Mouse (Mus musculus): ENCODE measurements around the gene Tyw1. TPM values are rescaled to one million over a fixed set of nuclear protein-coding genes. Genes with fewer than 3 reads are reported as not detected.

The Tyw1 gene
- 21.7 and 25.0 TPM in 2 replicates for polyA plus RNA-seq (2015; fragmentation: Nextera tagmentation; extraction: Ambion mirVana)

DNA sequence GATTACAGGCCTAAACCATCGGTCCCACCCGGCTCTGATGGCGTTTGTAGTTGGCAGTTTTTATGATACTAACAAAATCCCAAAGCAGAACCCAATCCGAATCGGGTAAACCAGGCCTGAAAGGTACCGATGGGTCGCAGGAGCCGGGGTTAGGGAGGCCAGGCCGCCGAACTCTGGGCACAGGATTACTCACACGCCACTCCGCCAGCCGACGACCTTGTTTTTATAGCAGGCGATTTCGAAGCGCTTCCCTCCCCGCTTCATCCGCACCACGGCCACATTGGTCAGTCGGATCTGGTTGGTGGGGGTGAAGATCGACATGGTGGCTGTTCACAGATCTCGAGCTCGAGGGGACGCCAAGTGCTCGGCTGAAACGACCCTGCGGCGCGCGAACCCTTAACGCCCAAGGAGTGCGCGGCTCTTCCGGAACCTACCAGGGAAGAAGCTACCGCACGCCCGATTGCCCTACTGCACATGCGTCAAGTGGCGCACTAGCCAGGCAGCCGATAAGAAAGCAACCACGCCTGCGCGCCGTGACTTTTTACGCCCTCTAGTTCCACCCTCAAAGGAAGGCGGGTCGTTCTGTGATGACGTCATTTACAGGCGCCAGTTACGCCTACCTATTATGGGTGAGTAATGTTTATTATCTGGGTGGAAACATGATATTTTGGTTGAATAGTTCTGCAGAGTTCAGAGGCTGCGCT is at the start of gene Tyw1, which contains the start of gene Sbds:
Tyw1 (plus strand) TSS at position 603 of the 704 bp plus-strand sequence.
Sbds (minus strand) TSS at position 514 of the 704 bp plus-strand sequence.
- H3K4me1 ChIP-seq: peaks cover 27% of the 10 kb centered on the region
- H3K4me3 ChIP-seq (replicated peaks): peak within 1 kb of the TSS; percentile 80
- peaks cover 35% of the 10 kb centered on the region for H3K36me3 ChIP-seq
- peak within 1 kb of the TSS; percentile 64 for H3K9ac ChIP-seq
- peak within 1 kb of the TSS; percentile 81 for H3K4me2 ChIP-seq (replicated peaks)
- no peaks in the 10 kb centered on the region for H3K9me3 ChIP-seq (replicated peaks)
- WGBS: under 1% methylated on average over 52 of the region's 52 CpGs
- H3K27me3 ChIP-seq: no peaks in the 10 kb centered on the region
- peak within 1 kb of the TSS; percentile 86 for H3K27ac ChIP-seq (replicated peaks)
- peak; percentile 91 for ATAC-seq (ENCODE audit: insufficient number of reproducible peaks, low FRiP score, low TSS enrichment, low read depth)

DNA sequence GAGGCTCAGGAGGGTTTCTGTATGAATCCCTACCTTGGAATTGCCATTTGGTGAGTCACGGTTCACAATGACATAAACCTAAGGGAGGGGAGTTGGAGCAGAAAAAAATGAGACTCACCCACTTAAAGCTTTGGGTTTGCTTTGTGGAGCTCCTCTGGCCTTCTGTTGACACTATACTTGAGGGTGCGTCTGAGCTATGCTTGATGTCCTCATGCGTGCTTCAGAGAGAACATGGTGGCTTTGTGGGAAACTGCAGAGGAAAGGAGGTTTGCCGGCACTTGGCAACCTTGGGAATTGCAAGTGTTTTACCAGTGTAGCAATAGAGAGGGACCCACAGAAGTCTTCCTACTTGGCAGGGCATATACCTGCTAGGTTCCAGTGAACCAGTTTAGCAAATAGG is 48.1 kb upstream of the Tyw1 start:
- Histone ChIP-seq H3K27ac (replicated peaks) (no peak overlapping the region), H3K4me2 (replicated peaks) (no peak overlapping the region), H3K4me1 (no peaks in the 10 kb centered on the region), H3K9ac (no peak overlapping the region), H3K27me3 (no peaks in the 10 kb centered on the region), H3K36me3 (peaks cover 55% of the 10 kb centered on the region), H3K4me3 (replicated peaks) (no peak overlapping the region), H3K9me3 (replicated peaks) (no peaks in the 10 kb centered on the region)
- 90% methylated on average over 4 of the region's 4 CpGs for WGBS
- no peak for ATAC-seq (ENCODE audit: insufficient number of reproducible peaks, low FRiP score, low TSS enrichment, low read depth)

DNA sequence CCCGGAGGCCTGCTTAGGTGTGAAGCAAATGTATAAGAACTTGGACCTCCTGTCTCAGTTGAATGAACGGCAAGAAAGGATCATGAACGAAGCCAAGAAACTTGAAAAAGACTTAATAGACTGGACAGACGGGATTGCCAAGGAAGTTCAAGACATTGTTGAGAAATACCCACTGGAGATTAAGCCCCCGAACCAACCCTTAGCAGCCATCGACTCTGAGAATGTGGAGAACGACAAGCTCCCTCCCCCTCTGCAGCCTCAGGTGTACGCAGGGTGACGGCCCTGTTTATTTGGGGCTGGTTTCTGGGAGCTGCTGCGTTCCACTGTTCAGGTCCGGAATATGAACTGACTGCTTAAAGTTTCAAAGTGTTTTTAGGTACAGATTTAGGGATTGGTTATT is 42.5 kb upstream of the Tyw1 start:
- Histone ChIP-seq H3K4me1 (no peaks in the 10 kb centered on the region), H3K27me3 (no peaks in the 10 kb centered on the region), H3K4me3 (replicated peaks) (no peak overlapping the region), H3K9me3 (replicated peaks) (no peaks in the 10 kb centered on the region), H3K4me2 (replicated peaks) (no peak overlapping the region), H3K27ac (replicated peaks) (no peak overlapping the region), H3K9ac (no peak overlapping the region), H3K36me3 (peaks cover 65% of the 10 kb centered on the region)
- 87% methylated on average over 11 of the region's 11 CpGs for WGBS
- ATAC-seq (ENCODE audit: insufficient number of reproducible peaks, low FRiP score, low TSS enrichment, low read depth): no peak

DNA sequence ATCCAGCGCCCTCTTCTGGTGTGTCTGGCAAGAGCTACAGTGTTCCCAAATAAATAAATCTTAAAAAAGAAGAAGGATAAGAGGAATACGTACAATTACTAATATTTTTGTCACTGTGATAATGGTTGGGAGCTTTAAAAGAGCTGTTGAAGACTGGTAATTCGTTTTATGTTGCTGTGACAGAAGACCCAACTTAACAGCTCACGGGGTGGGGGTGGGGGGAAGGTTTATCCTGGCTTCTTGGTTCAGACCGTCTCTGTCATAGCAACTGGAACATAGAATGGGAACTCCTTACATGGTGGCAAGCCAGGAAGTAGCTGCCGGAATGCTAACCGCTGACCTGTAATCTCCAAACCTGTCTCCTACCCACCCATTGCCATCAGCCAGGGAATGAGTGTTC is 38.6 kb upstream of the Tyw1 start, which contains the start of gene Tmem248:
Tmem248 (plus strand) TSS at position 301 of the 400 bp plus-strand sequence.
- no peaks in the 10 kb centered on the region for H3K9me3 ChIP-seq (replicated peaks)
- peaks cover 29% of the 10 kb centered on the region for H3K36me3 ChIP-seq
- no peak within 1 kb of the TSS for H3K27ac ChIP-seq (replicated peaks)
- WGBS: 86% methylated on average over 7 of the region's 7 CpGs
- H3K4me1 ChIP-seq: 0 out of 2 replicates have a peak, but pooled peaks cover 6% of the 10 kb centered on the region
- H3K4me2 ChIP-seq (replicated peaks): no peak within 1 kb of the TSS
- no peaks in the 10 kb centered on the region for H3K27me3 ChIP-seq
- no peak within 1 kb of the TSS for H3K9ac ChIP-seq
- ATAC-seq (ENCODE audit: insufficient number of reproducible peaks, low FRiP score, low TSS enrichment, low read depth): no peak
- H3K4me3 ChIP-seq (replicated peaks): no peak within 1 kb of the TSS

DNA sequence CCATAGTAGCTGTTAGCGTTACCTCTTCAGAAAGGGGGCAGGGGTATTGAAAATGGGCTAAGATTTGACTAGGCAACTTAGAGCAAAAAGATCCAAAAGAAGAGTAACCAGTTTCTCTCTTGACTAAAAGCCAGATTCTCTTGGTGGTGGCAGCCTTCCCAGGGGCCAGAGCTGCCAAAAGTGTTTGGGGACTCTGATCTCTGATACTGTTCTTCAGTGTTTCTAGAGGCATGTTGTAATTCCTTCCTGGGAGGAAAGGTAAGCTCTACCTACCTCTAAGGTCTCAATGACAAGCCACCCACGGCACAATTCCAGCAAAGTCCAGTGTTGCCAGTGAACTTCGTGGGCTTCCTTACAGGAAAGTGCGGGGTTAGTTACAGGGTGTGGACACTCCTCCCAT is 38.0 kb upstream of the Tyw1 start:
- no peak overlapping the region for H3K4me2 ChIP-seq (replicated peaks)
- H3K9me3 ChIP-seq (replicated peaks): no peaks in the 10 kb centered on the region
- no peak overlapping the region for H3K27ac ChIP-seq (replicated peaks)
- peaks cover 24% of the 10 kb centered on the region for H3K36me3 ChIP-seq
- WGBS: 86% methylated on average over 4 of the region's 4 CpGs
- H3K9ac ChIP-seq: no peak overlapping the region
- H3K4me1 ChIP-seq: 0 out of 2 replicates have a peak, but pooled peaks cover 6% of the 10 kb centered on the region
- H3K4me3 ChIP-seq (replicated peaks): no peak overlapping the region
- H3K27me3 ChIP-seq: no peaks in the 10 kb centered on the region
- no peak for ATAC-seq (ENCODE audit: insufficient number of reproducible peaks, low FRiP score, low TSS enrichment, low read depth)

DNA sequence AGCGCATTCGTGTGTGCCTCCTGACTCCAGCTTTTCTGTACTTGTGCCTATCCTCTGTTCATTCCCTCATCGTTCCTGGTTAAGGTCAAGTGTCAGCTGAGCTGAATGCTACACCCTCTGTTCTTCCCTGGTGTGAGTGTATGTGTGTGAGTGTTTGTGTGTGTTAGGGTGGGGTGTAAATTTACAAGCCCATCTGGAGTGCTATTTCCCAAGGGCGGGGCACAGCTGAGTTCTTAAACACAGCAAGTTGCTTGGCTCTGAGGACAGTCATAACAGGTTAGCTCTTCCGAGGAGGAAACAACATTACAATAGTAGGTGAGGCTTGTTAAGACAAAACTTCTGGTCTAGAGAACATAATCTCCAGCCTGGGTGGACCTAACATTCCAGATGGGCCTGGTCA is 37.1 kb upstream of the Tyw1 start:
- Histone ChIP-seq H3K27ac (replicated peaks) (no peak overlapping the region), H3K4me1 (peaks cover 10% of the 10 kb centered on the region), H3K9ac (no peak overlapping the region), H3K4me3 (replicated peaks) (no peak overlapping the region), H3K9me3 (replicated peaks) (no peaks in the 10 kb centered on the region), H3K36me3 (peaks cover 15% of the 10 kb centered on the region), H3K27me3 (no peaks in the 10 kb centered on the region), H3K4me2 (replicated peaks) (no peak overlapping the region)
- no peak for ATAC-seq (ENCODE audit: insufficient number of reproducible peaks, low FRiP score, low TSS enrichment, low read depth)
- WGBS: 90% methylated on average over 5 of the region's 5 CpGs

DNA sequence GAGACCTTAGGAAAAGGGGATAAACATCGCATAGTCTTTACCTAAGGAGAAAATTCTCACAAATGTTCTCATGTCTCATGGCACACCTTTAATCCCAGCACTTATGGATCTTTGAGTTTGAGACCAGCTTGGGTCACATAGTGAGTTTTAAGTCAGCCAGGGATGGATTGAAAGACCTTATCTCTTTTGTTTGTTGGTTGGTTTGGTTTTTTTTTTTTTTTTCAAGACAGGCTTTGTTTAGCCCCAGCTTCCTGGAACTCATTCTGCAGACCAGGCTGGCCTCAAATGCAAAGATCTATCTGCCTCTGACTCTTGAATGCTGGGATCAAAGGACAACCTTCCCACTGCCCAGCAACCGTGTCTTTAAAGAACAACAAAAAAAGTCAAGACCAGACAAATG is 34.1 kb upstream of the Tyw1 start:
- H3K9me3 ChIP-seq (replicated peaks): no peaks in the 10 kb centered on the region
- no peak for ATAC-seq (ENCODE audit: insufficient number of reproducible peaks, low FRiP score, low TSS enrichment, low read depth)
- H3K27me3 ChIP-seq: no peaks in the 10 kb centered on the region
- H3K9ac ChIP-seq: peak overlapping the region; percentile 94; the same call in 1 of the 2 replicates
- no peaks in the 10 kb centered on the region for H3K36me3 ChIP-seq
- peaks cover 20% of the 10 kb centered on the region for H3K4me1 ChIP-seq
- H3K4me3 ChIP-seq (replicated peaks): peak overlapping the region; percentile 98
- 49% methylated on average over 2 of the region's 2 CpGs for WGBS
- H3K4me2 ChIP-seq (replicated peaks): peak overlapping the region; percentile 63
- no peak overlapping the region for H3K27ac ChIP-seq (replicated peaks)

DNA sequence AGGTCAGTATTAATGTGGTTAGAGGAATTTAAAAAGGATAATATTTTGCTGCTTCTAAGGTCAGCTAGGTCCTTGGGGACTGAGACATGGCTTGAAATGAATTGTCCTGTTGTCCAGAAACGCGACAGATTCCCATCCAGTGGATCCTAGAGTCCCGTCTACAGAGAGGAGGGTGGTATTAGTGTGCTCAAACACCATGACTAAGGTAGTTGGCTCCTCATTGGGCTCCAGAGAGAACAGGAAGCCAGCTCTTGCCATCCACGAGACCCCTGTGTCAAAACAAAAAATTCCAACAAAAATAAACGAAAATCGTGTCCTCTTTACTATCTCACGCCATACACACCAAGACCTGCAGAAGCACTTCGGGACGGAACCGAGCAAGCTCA is 33.7 kb upstream of the Tyw1 start:
- no peaks in the 10 kb centered on the region for H3K9me3 ChIP-seq (replicated peaks)
- H3K27me3 ChIP-seq: no peaks in the 10 kb centered on the region
- peaks cover 25% of the 10 kb centered on the region for H3K4me1 ChIP-seq
- peak overlapping the region; percentile 94 for H3K9ac ChIP-seq
- WGBS: 1% methylated on average over 10 of the region's 10 CpGs
- no peak for ATAC-seq (ENCODE audit: insufficient number of reproducible peaks, low FRiP score, low TSS enrichment, low read depth)
- H3K27ac ChIP-seq (replicated peaks): peak overlapping the region; percentile 83
- peak overlapping the region; percentile 98 for H3K4me3 ChIP-seq (replicated peaks)
- peak overlapping the region; percentile 63 for H3K4me2 ChIP-seq (replicated peaks)
- H3K36me3 ChIP-seq: no peaks in the 10 kb centered on the region

DNA sequence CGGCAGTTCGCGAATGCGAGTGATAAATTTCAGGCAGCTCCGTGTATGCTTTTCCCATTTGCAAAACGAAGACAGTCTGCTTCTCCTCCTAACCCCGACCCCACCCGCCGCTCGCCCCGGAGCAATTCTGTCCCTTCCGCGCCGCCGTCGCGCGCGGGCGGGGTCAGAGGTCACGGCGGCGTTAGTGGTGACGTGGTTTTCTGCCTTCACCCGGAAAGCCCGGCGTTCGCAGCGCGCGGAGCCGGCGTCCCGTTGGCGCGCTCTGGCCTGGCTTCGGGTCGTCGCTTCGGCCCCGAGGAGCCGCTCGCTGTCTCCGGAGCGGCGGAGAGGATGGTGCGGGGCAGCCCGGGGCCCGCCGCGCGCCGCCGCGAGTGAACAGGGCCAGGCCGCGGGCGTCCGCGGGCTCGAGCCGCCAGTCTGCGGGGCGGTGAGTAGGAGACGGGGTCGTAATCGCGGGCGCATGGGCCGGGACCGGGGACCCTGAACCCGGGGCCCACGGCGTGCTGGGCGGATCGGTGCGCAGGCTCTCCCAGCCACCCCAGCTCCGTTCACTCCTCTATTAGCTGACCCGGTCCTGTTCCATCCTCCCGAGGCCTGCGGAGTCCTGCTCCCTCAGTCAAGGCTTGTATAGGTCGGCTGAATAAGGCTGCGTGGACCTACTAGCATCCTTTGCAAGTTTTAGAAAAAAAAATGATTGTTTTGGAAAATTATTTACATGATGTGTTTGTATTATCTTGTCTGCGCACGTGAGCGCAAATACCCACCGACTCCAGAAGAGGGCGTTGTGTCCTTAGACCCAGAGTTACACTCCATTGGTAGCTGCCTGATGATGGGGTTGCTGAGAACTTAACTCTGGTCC is 33.0 kb upstream of the Tyw1 start:
- peak overlapping the region; percentile 83 for H3K27ac ChIP-seq (replicated peaks)
- H3K4me1 ChIP-seq: peaks cover 27% of the 10 kb centered on the region
- H3K27me3 ChIP-seq: no peaks in the 10 kb centered on the region
- ATAC-seq (ENCODE audit: insufficient number of reproducible peaks, low FRiP score, low TSS enrichment, low read depth): peak; percentile 85
- H3K4me3 ChIP-seq (replicated peaks): peak overlapping the region; percentile 98
- no peaks in the 10 kb centered on the region for H3K36me3 ChIP-seq
- no peaks in the 10 kb centered on the region for H3K9me3 ChIP-seq (replicated peaks)
- H3K9ac ChIP-seq: peak overlapping the region; percentile 94
- under 1% methylated on average over 88 of the region's 88 CpGs for WGBS
- peak overlapping the region; percentile 63 for H3K4me2 ChIP-seq (replicated peaks)

DNA sequence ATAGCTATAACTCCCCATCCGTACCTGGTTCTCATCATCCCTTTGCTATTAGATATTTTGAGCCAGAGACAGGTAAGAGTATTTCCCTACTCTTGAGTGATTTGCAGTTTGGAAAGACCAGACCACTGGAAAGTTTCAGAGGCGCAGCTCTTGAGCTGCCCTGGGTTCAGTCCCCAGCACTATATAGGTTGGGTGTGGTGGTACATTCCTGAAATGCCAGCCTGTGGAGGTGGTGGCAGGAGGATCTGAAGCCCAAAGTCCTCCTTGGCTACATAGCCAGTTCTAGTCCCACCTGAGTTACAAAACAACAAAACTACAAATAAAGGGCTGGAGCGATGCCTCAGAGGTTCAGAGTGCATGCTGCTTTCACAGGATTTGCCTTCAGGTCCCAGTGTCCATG is 28.6 kb upstream of the Tyw1 start:
- peaks cover 21% of the 10 kb centered on the region for H3K4me1 ChIP-seq
- no peak overlapping the region for H3K4me2 ChIP-seq (replicated peaks)

DNA sequence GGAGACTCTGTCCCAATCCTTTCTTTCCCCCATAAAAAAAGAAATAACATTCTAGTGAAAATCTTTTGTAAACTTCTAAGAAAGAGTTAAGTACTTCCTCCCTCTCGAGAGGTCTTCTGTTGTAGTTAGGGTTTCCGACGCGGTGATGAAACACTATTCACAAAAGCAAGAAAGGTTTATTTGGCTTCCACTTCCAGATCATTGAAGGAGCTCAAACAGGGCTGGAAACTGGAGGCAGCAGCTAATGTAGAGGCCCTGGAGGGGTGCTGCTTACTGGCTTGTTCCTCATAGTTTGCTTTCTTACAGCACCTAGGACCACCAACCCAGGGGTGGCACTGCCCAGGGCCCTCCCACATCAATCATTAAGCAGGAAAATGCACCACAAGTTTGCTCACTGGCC is 27.3 kb upstream of the Tyw1 start:
- Histone ChIP-seq H3K27me3 (no peaks in the 10 kb centered on the region), H3K4me1 (peaks cover 19% of the 10 kb centered on the region), H3K4me2 (replicated peaks) (no peak overlapping the region), H3K27ac (replicated peaks) (no peak overlapping the region), H3K4me3 (replicated peaks) (no peak overlapping the region), H3K9ac (no peak overlapping the region), H3K36me3 (peaks cover 36% of the 10 kb centered on the region), H3K9me3 (replicated peaks) (no peaks in the 10 kb centered on the region)
- WGBS: 78% methylated on average over 4 of the region's 4 CpGs
- no peak for ATAC-seq (ENCODE audit: insufficient number of reproducible peaks, low FRiP score, low TSS enrichment, low read depth)

More for the DNA sequence above, 28.6 kb upstream of the Tyw1 start:
- Histone ChIP-seq H3K27ac (replicated peaks) (no peak overlapping the region), H3K9me3 (replicated peaks) (no peaks in the 10 kb centered on the region), H3K4me3 (replicated peaks) (no peak overlapping the region), H3K36me3 (peaks cover 23% of the 10 kb centered on the region), H3K27me3 (no peaks in the 10 kb centered on the region), H3K9ac (no peak overlapping the region)
- 87% methylated on average over 3 of the region's 3 CpGs for WGBS
- no peak for ATAC-seq (ENCODE audit: insufficient number of reproducible peaks, low FRiP score, low TSS enrichment, low read depth)
